Mouse (Mus musculus) hindbrain, embryonic 15.5 days (tissue): ENCODE measurements around the gene Ccdc155. TPM values are rescaled to one million over a fixed set of nuclear protein-coding genes. Genes with fewer than 3 reads are reported as not detected.

Experiments
- ATAC-seq: fragments of 200-750 bp; cut with Nextera tagmentation; 2 replicates; pipeline ENCODE4 v1.8.0; 2017; ENCODE audit warnings: low read depth, moderate number of reproducible peaks, moderate TSS enrichment; ENCODE audit not compliant: low FRiP score
- H3K27ac ChIP-seq: fragments of 300-500 bp; sonication (generic); replicated peaks from 2 replicates; pipeline ENCODE4 v1.5.1; 2015; ENCODE audit warnings: mild to moderate bottlenecking, inconsistent platforms
- H3K27me3 ChIP-seq: fragments of 300-500 bp; sonication (generic); 2 replicates; pipeline ENCODE4 v1.6.1; 2015; ENCODE audit warnings: control low read depth, inconsistent platforms
- H3K36me3 ChIP-seq: fragments of 300-500 bp; sonication (generic); 2 replicates; pipeline ENCODE4 v1.6.1; 2015; ENCODE audit warnings: control low read depth, inconsistent platforms
- H3K4me1 ChIP-seq: fragments of 300-500 bp; sonication (generic); replicated peaks from 2 replicates; pipeline ENCODE4 v1.6.1; 2015; ENCODE audit warnings: control low read depth, inconsistent platforms
- H3K4me2 ChIP-seq: fragments of 300-500 bp; sonication (generic); 2 replicates; pipeline ENCODE4 v1.6.1; 2015; ENCODE audit warnings: moderate library complexity, mild to moderate bottlenecking, inconsistent platforms
- H3K4me3 ChIP-seq: fragments of 300-500 bp; sonication (generic); 2 replicates; pipeline ENCODE4 v1.5.1; 2015; ENCODE audit warnings: mild to moderate bottlenecking, inconsistent platforms
- H3K9ac ChIP-seq: fragments of 300-500 bp; sonication (generic); 2 replicates; pipeline ENCODE4 v1.6.1; 2015; ENCODE audit warnings: inconsistent platforms
- H3K9me3 ChIP-seq: fragments of 300-500 bp; sonication (generic); 2 replicates; pipeline ENCODE4 v1.6.1; 2016; ENCODE audit warnings: control low read depth, inconsistent platforms
- WGBS: fragments of 180-500 bp; shearing (Covaris S2); methylation state at CpG from one replicate; pipeline ENCODE4 v1.1.7; 2015; 5-methylcytosine and 5-hydroxymethylcytosine counted together
- polyA plus RNA-seq: library from polyadenylated mRNA; unstranded; fragments of >200 nt; fragmentation: Nextera tagmentation; extraction: Ambion mirVana; gene quantifications from 2 replicates; pipeline ENCODE4 v1.2.1, GENCODE M21; 2015

The Ccdc155 gene
- polyA plus RNA-seq, result 0.57 and 0.77 TPM in 2 replicates

DNA sequence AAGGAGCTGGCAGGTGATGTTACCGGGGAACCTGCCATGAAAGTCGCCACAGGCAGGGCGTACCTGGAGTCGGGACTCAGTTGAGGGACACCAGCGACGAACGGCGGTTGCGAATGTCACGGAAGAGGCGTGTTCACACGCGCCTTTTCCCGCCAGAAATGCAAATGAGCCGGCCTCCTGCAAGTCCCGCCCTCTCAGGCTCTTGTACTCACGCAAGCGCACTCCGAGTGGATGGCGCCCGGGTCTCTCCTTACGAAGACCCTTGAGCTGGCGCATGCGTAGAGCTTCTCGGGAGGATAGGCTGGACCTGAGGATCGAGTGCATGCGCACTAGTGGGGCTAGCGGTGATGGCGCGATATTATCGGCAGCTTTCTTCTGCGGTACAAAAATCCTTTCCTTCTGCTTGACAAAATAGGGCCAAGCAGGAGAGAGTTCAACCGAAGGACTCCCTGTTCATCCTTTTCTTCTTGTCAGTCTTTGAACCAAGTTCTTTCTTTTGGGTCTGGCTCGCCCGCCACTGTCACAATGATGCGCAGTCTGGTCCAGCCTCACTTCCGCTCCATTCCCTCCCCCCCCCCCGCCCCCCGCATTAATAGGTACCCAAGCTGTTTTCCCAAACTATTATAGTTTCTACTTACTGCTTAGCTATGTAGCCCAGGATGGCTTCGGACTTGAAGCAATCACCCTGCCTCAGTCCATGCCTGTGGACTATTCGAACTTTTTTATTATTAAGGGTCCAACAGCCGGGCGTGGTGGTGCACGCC is at the start of gene Ccdc155:
TSS of gene Ccdc155 (minus strand) at position 513 of the 764 bp plus-strand sequence.
- H3K9ac ChIP-seq, result peak within 1 kb of the TSS; percentile 49
- H3K4me2 ChIP-seq, result peak within 1 kb of the TSS; percentile 75
- peak within 1 kb of the TSS; percentile 87 for H3K27ac ChIP-seq
- peak; percentile 98 for ATAC-seq
- no peaks in the 10 kb centered on the region for H3K9me3 ChIP-seq
- WGBS, result 9% methylated on average over 43 of the region's 44 CpGs
- H3K36me3 ChIP-seq, result no peaks in the 10 kb centered on the region
- peaks cover 4% of the 10 kb centered on the region for H3K4me1 ChIP-seq
- H3K4me3 ChIP-seq, result peak within 1 kb of the TSS; percentile 48
- H3K27me3 ChIP-seq, result no peaks in the 10 kb centered on the region

DNA sequence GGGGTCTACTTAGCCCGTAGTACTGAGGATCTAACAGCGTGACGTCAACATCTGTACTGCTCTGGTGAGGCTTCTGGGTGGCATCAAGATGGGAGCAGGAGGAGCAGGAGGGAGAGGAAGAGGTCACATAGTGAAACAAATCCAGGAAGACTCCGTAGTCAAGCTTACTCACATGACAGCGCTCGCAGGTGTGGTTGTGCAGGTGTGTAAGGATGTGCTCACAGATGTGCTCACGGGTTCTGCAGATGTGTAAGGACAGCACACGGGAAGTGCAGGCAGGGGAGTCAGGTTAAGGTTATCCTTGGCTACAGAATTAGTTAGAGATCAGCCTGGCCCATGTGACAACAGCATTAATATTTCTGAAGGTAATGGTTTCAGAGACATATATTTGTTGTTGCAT is 49.1 kb upstream of the Ccdc155 start:
- 91% methylated on average over 8 of the region's 8 CpGs for WGBS
- ATAC-seq, result no peak
- H3K9ac ChIP-seq, result no peak overlapping the region

DNA sequence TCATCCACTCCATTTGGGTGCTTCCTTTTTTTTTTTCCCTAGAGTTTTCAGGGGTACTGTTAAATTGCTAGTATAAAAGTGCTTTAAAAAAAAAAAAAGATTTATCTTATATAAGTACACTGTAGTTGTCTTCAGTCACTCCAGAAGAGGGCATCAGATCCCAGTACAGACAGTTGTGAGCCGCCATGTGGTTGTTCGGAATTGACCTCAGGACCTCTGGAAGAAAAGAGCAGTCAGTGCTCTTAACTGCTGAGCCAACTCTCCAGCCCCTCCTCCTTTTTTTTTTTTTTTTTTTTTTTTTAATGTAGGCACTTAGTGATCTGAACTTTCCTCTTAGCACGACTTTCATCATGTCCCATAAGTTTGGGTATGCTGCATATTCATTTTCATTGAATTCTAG is 43.0 kb upstream of the Ccdc155 start:
- Histone ChIP-seq H3K9me3 (no peaks in the 10 kb centered on the region), H3K4me3 (no peak overlapping the region), H3K27me3 (no peaks in the 10 kb centered on the region), H3K27ac (no peak overlapping the region), H3K4me2 (no peak overlapping the region), H3K4me1 (no peaks in the 10 kb centered on the region), H3K36me3 (no peaks in the 10 kb centered on the region), H3K9ac (no peak overlapping the region)
- 38% methylated on average over 3 of the region's 3 CpGs for WGBS
- ATAC-seq, result no peak

More for the DNA sequence above, 49.1 kb upstream of the Ccdc155 start:
- no peak overlapping the region for H3K4me3 ChIP-seq
- no peak overlapping the region for H3K4me2 ChIP-seq
- H3K36me3 ChIP-seq, result no peaks in the 10 kb centered on the region
- no peaks in the 10 kb centered on the region for H3K4me1 ChIP-seq
- no peak overlapping the region for H3K27ac ChIP-seq
- H3K27me3 ChIP-seq, result no peaks in the 10 kb centered on the region
- no peaks in the 10 kb centered on the region for H3K9me3 ChIP-seq

DNA sequence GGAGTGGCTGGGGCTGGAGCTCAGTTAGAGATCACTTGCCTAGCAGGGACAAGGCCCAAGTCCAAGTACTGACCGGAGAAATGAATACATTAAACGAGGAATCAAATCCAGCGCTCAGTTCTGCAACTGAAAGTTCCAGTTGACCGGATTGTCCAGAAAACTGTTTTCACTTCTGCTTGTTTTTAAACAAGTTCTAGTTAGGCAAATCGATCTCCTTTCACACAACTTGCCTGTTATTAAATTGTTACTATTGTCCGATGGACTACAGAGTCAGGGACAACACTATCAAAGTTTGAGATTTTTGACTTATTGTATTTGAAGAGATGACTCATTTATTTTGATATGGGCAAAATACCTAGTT is 36.7 kb upstream of the Ccdc155 start:
- Histone ChIP-seq H3K4me2 (peak overlapping the region; percentile 61), H3K27me3 (peaks cover 9% of the 10 kb centered on the region; the same call in 1 of the 2 replicates), H3K27ac (no peak overlapping the region), H3K4me3 (peak overlapping the region; percentile 36), H3K4me1 (peaks cover 10% of the 10 kb centered on the region), H3K9ac (no peak overlapping the region), H3K9me3 (no peaks in the 10 kb centered on the region), H3K36me3 (no peaks in the 10 kb centered on the region)
- 76% methylated on average over 6 of the region's 6 CpGs for WGBS
- ATAC-seq, result no peak

DNA sequence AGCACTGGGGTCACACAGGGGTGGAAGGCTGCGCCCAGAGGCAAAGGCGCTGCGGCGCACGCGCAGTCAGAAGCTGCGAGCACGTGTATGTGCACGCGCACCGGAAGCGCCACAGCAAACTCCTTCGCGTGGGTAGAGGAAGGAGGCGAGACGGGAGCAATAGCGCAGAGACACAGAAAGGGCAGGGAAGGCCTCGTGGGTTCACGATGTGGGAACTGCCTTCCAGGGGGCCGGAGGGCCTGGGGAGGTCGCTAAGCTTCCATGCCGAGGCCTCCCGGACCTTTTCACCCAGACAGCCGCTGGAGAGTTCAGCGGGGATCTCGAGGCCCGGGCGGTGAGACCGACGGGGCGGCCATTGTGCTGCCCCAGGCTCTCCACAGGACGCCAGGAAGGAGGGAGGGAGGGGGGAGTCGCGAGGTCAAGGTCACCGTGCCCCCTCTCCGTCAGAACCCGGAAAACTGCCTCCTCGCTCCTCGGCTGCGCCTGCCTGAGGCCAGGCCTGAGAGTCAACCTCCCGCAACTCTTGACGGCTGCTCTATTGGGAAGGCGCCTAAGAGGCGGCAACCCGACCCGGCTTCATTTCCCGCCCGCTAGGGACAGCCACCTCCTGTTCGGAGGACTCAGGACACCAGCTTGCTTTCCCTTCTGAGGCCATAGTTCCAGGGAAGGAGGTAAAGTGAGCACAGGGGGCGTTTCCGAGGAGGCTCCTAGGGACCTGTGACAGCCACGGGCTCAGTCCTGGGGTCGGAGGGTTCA is 36.1 kb upstream of the Ccdc155 start, which contains the start of gene Slc6a16:
TSS of gene Slc6a16 (plus strand) at position 453 of the 756 bp plus-strand sequence.
- Histone ChIP-seq H3K4me2 (peak within 1 kb of the TSS; percentile 61), H3K4me1 (peaks cover 10% of the 10 kb centered on the region), H3K4me3 (peak within 1 kb of the TSS; percentile 36), H3K27ac (no peak within 1 kb of the TSS), H3K9ac (no peak within 1 kb of the TSS), H3K9me3 (no peaks in the 10 kb centered on the region), H3K36me3 (no peaks in the 10 kb centered on the region), H3K27me3 (peaks cover 12% of the 10 kb centered on the region; the same call in 1 of the 2 replicates)
- peak; percentile 65; the same call in 1 of the 2 replicates for ATAC-seq
- 10% methylated on average over 51 of the region's 53 CpGs for WGBS

DNA sequence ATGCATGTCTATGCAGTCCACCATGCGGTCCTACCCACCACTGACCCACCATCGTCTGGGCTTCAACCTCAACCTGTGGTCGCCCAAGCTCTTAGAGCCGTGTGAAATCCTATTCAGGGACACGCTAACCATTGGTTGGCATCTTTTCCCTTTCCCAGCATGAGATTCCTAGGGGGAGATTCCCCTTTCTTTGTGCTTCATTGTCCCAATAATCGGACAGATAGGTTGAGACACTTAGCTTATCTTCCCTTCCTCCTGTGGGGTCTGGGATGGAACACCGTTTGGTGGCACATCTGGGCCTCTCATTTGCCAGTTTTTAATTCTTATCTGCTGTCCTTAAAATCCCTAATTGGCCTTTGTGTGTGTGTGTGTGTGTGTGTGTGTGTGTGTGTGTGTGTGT is 35.4 kb upstream of the Ccdc155 start:
- H3K27ac ChIP-seq, result no peak overlapping the region
- peaks cover 17% of the 10 kb centered on the region; the same call in 1 of the 2 replicates for H3K27me3 ChIP-seq
- H3K4me3 ChIP-seq, result no peak overlapping the region
- no peaks in the 10 kb centered on the region for H3K36me3 ChIP-seq
- H3K4me1 ChIP-seq, result peaks cover 15% of the 10 kb centered on the region
- H3K9ac ChIP-seq, result no peak overlapping the region
- WGBS, result 75% methylated on average over 7 of the region's 7 CpGs
- no peak for ATAC-seq
- no peaks in the 10 kb centered on the region for H3K9me3 ChIP-seq
- peak overlapping the region; percentile 61; the same call in 1 of the 2 replicates for H3K4me2 ChIP-seq

DNA sequence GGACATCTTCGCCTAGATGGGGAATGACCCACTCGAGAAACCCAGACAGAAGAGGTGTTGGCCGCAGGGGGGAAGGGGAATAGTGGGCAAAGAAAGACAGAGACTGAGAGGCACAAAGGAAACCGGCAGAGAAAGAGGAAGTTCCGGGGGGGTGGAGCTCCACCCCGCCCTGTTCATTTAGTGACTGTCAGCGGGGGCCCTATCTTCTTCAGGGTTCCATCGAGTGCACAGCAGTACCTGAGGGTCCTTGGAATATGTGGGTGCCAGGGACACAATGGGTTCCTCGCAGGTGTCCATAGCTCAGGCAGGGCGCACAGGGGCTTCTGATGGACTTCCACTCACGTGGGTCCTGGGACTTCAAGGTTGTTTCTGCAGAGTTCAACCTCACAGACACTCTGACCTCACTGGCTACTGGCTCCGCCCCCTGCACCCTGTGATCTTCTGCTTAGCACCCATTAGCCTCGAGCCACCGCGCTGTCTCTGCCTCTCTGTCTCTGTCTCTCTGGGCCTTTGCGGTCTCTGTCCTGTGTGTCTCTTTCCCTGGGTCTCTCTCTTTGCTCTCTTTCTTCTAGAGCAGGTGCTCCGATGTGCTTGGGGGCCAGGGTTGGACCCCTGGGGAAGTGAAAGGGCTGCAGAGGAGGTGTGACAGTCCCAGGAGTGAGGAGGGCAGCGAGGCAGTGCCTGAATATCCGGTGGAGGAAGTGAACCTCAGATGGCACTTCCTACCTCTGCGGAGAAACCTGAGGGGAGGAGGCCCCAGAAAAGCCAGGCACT is 34.2 kb upstream of the Ccdc155 start, which contains the start of gene Cd37:
TSS of gene Cd37 (minus strand) at position 393 of the 774 bp plus-strand sequence.
- WGBS, result 41% methylated on average over 20 of the region's 20 CpGs
- ATAC-seq, result no peak

DNA sequence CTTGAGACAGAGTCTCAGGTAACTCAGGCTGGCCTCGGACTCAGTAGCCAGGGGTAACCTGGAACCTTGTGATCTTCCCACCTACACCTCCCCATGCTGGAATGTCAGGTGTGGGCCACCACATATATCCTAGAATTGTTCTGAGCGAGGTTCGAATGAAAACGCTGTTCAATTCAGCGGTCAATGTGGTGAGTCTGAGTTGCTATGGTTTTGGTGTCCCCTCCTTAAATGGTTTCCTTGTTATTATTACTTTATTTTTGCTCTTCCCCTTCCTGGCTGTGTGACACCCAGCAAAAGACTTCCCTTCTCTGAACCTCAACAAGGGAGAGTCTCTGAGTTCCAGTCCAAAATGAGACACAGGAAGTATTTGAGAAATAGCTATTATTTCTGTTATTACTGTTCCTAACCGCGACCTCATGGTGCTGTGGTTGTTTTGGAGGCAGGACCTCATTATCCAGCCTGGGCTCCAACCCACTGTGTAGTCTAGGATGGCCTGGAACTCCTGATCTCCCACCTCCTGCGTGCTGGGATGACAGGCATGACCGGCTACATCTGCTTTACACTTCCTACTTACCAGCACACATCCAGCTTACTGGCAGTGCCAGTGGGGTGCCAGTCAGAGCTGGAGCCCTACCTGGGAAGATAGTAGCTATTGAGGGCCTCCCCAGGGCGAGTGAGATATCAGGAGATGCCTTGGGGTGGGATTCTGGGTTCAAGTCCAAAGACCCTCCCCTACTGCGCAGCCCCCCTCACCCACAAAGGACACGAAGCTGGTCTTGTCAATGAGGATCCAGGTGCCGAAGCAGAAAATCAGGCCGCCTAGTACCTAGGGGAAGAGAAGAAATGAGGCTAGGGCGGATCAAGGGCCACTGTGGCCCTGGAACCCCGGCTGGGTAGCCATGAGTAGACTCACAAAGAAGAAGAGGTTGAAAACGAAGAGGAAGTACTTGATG is 33.3 kb upstream of the Ccdc155 start:
- no peak overlapping the region for H3K27ac ChIP-seq
- H3K4me3 ChIP-seq, result no peak overlapping the region
- H3K4me1 ChIP-seq, result peaks cover 30% of the 10 kb centered on the region
- H3K9ac ChIP-seq, result no peak overlapping the region
- H3K36me3 ChIP-seq, result no peaks in the 10 kb centered on the region
- H3K27me3 ChIP-seq, result peaks cover 27% of the 10 kb centered on the region
- no peak overlapping the region for H3K4me2 ChIP-seq
- WGBS, result 78% methylated on average over 17 of the region's 17 CpGs
- H3K9me3 ChIP-seq, result no peaks in the 10 kb centered on the region
- no peak for ATAC-seq

More for the DNA sequence above, 34.2 kb upstream of the Ccdc155 start, which contains the start of gene Cd37:
- Histone ChIP-seq H3K27ac (no peak within 1 kb of the TSS), H3K9me3 (no peaks in the 10 kb centered on the region), H3K27me3 (peaks cover 27% of the 10 kb centered on the region), H3K4me1 (peaks cover 27% of the 10 kb centered on the region), H3K4me3 (no peak within 1 kb of the TSS), H3K9ac (no peak within 1 kb of the TSS), H3K36me3 (no peaks in the 10 kb centered on the region), H3K4me2 (no peak within 1 kb of the TSS)

DNA sequence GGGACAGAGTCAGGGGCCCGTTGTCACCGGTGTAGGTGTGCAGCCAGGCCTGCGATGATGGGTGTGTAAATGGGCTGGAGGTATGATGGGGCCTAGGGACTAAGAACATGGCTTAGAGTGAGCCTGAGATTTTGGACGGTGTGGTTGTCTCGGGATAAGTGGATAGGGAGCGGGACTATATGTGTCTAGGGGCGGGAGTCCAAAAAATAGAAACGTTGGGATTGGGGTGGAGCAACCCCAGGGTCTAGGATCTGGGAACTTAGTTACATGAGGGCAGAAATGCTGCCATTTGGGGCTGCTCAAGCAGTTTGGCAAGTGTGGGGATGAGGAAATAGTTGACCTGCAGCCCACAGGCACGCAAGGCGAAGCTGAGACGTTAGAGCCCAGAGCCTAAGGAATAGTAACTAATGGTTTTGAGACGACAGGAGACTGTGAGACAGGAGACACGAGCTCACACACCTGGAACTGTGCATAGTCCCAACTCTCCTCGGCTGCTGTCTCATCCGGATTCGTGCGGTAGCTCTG is 31.0 kb upstream of the Ccdc155 start:
- Histone ChIP-seq H3K27ac (no peak overlapping the region), H3K4me2 (peak overlapping the region; percentile 39), H3K4me3 (0 out of 2 replicates have a peak overlapping the region, but pooled peaks have one; percentile 2), H3K4me1 (peaks cover 24% of the 10 kb centered on the region), H3K9ac (no peak overlapping the region), H3K9me3 (no peaks in the 10 kb centered on the region), H3K27me3 (peaks cover 27% of the 10 kb centered on the region), H3K36me3 (no peaks in the 10 kb centered on the region)
- ATAC-seq, result peak; percentile 6; the same call in 1 of the 2 replicates
- WGBS, result 35% methylated on average over 17 of the region's 17 CpGs

DNA sequence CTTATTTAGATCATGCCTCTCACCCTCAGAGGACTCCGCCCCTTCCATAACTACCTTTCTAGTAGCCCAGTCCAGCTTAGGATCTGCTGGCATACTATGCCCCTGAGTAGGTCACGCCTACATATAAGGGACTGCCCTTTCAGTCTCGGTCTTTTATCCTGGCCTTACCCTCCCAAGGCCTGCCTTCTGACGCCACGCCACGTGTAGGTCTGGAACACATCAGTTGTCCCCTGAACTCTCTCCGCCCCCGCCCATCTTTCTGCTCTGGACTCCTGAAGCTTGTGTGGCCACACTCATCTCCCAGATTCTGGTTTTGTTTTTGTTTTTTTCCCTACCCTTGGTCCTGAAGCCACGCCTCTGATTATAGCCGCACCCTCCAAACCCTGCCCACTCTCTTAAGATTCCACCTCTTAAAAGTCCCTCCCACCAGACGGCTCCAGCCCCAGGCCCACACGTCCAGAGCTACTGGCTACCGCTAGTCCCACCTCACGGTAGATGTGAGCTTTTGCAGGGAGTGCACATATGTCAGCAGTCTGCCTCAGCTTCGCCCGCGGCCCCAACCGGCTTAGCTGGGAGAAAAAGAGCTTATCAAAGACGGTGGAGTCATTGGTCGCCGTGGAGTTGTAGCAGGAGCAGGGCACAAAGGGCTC is 30.4 kb upstream of the Ccdc155 start:
- peak overlapping the region; percentile 39 for H3K4me2 ChIP-seq
- H3K9ac ChIP-seq, result no peak overlapping the region
- H3K27me3 ChIP-seq, result peaks cover 27% of the 10 kb centered on the region
- H3K27ac ChIP-seq, result no peak overlapping the region
- no peaks in the 10 kb centered on the region for H3K36me3 ChIP-seq
- peaks cover 21% of the 10 kb centered on the region for H3K4me1 ChIP-seq
- ATAC-seq, result peak; percentile 79
- no peaks in the 10 kb centered on the region for H3K9me3 ChIP-seq
- 11% methylated on average over 21 of the region's 21 CpGs for WGBS
- 0 out of 2 replicates have a peak overlapping the region, but pooled peaks have one; percentile 2 for H3K4me3 ChIP-seq
